Mouse (Mus musculus): ENCODE results near the gene Abcf2.
"Not testable (repeated sequence)": the region's sequence is repeated elsewhere in the genome, so short reads cannot be mapped to it uniquely, and the experiment has no call there.

The Abcf2 gene

DNA sequence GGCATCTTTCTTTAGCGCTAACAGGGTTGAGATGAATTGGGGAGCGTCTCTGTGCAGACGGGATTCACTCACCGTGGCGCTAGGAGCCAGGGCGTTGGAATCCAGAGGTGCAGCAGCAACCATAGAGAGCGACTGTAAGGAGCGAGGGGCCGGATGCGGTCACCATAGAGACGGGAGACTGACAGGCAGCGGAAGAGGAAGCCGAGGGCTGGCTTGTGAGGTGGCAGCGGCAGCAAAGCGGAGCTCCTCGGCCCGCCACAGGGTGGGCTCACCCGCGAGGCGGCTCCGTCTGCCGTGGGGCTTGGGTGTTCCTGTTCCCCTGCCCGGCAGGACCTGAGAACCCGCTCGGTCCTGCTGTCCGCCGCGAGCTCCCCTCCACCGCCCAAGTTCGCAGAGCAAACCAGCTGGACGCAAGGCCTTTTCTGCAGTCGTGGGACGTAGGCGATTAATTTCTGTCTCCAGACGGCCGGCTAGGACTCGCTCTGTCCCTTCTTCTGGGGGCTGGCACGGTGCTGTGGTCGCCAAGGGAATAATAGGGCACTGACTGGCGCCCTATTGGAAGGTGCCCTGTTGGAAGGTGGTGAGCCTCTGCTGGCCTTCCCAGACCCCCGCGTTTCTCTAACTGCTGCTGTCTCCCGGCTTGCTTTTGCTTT is 9.4 kb upstream of the Abcf2 start, which contains the start of gene Chpf2:
Gene Chpf2, plus strand, starts transcription at position 195 of the 653 bp plus-strand sequence.
- peak in 1 of 2 experiments; percentile 72 for DNase-seq (ENCODE audit: low spot score in 2 of 2)

GRCm38 (mm10) chr5:24586106-24586505 is 8.8 kb upstream of the Abcf2 start:
- DNase-seq (ENCODE audit: low spot score in 2 of 2) = no peak

DNA sequence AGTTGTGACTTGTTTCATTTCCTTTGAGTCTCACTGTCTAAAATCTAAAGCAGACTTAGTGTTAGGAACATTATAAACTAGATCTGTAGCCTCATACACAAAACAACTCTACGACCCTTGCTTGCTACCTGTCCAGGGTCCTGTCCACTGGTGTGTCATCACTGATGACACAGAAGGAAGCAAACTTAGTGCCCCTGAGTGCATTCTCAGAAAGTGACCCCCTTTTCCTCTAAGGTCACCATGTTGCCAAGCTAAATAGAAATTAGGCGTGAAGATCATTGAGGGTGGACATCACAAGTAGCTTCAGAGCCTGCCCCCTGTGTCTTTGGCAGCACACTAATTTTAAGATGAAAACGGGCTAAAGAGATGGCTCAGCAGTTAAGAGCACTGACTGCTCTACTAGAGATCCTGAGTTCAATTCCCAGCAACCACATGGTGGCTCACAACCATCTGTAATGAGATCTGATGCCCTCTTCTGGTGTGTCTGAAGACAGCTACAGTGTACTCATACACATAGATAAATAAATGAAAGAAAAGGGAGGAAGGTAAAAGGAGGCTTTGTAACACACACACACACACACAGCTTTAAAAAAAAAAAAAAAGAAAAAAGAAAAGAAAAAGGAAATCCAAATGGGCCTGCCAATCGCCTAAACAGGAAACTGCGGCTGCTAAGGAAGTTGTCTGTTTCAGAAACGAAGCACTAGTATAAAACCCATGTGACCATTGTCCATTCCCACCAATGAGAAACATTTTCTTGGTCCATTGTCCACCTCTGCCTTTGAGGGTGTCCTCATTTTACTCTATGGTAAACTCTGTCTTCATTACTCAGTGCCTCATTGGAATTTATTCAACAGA is 1.1 kb upstream of the Abcf2 start:
- DNase-seq (ENCODE audit: low spot score in 2 of 2) = no peak

- DNase-seq (ENCODE audit: low spot score in 2 of 2) = no peak
These were observed 475 bp downstream of the Abcf2 start for GRCm38 (mm10) chr5:24576801-24577182.

- DNase-seq (ENCODE audit: low spot score in 2 of 2) = no peak
These were observed 1.3 kb downstream of the Abcf2 start for GRCm38 (mm10) chr5:24575948-24576347.

DNA sequence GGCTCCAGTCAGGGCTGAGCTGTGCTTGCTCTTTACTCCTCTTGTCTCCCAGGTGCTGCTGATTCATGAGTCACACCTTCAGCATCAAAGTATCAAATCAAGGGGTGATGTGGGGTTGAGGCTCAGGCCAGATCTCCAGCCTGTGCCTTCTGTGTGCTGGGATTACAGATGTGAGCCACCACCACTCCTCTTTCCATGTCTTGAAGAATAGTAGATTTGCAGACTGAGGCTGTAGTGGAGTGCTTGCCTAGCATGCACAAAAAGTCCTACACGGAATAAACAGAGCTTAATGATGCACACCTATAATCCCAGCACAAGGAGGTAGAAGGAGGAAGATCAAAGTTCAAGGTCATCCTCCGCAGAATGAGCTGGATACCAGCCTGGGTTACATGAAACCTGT is 20.6 kb downstream of the Abcf2 start, which contains the start of gene 4931409K22Rik:
Gene 4931409K22Rik, minus strand, starts transcription at position 101 of the 400 bp plus-strand sequence.
- DNase-seq (ENCODE audit: low spot score in 2 of 2) = no peak

- DNase-seq (ENCODE audit: low spot score in 2 of 2) = not testable (repeated sequence)
These were observed 21.9 kb downstream of the Abcf2 start for GRCm38 (mm10) chr5:24555335-24555734.

DNA sequence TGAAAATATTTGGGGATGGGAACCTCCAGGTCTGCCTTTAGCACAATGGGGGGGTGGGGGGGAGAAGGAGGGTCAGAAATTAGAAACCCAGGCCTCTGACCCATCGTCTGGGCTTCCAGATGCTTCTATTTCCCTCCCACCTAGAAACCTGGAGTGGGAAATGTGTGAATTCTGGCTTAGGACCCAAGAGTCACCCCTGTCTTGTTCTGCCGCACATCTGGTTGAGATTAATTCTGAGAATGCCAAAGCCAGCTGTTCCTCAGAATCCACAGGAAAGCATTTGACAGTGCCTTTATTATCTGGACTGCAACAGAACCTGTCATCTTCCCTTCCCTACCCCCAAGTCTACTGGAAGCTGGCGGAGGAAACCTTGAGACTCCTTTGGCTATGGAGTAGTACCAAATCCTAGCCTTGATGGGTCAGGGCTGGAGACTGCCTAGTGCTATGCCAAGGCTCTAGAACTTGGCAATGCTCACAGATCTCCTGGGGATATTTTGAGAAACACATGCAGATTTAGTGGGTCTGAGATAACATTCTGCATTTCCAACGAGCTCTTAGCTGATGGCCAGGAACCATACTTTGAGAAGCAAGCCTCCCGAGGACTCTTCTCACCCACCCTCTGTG is 23.5 kb downstream of the Abcf2 start:
- DNase-seq (ENCODE audit: low spot score in 2 of 2) = no peak

DNA sequence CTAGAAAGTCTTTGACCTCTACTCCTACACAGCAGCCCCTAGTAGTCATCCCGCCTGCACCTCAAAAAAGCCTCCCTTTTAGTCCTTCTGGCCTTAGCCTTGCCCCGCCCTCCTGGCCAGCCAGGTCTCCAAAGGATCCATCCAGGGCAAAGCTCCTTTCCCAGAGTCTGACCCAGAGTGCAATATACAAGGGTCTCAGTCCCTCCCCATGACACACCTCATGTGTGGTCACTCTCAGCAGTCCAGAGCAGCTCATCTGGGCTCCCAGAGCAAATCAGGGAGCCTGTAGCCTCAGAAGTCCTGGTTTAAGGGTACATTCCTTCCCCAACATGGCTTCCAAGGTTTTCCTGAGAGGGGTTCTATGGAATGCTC is 26.0 kb downstream of the Abcf2 start:
- DNase-seq (ENCODE audit: low spot score in 2 of 2) = no peak

DNA sequence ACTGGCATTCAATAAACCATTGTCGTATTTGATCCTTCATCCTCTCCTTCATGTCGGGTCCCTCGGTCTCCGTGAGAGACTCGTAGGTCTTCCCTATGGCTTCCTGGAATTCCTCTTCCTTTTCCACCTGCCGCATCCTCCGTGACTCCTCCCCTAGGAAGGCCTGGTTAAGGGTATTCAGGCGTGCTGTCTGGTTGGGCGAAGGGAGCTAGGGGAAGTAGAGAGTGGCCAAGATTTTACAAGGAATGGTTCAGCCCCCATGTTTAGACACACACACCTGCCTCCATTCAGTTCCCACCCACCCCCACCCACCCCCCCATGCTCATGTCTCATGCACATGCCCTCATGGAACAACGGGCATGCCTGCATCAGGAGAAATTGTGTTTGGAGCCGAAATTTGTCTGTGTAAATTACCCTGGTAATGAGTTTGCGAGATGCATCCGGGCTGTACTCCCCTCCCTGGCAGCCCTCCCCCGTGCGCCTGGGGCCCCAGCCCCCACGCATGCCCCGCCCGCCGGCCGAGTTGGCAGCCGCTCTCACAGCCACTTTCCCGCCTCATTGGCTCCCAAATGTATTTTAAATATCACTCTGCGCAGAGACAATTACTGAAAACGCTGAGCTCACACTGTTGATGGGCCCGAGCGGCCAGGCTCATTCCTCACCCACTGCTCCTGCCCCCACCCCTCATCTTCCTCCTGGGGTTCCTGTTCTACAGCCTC is 26.5 kb downstream of the Abcf2 start:
- DNase-seq (ENCODE audit: low spot score in 2 of 2) = peak; percentile 23

DNA sequence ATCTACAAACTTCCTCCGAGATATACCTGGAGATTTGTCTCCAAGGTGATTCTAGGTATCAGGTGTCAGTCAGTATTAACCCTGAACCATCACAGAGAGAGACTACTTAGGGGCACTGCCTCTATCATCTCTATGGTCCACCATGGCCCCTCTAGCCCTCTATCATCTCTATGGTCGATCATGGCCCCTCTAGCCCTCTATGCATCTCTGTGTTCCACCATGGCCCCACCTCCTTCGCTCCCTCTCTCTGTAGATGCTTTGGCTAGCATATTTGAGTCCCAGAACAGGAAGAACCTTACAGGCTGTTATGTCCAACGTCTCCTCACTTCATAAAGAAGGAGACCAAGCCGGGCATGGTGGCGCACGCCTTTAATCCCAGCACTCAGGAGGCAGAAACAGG is 34.6 kb downstream of the Abcf2 start:
- DNase-seq (ENCODE audit: low spot score in 2 of 2) = no peak

DNA sequence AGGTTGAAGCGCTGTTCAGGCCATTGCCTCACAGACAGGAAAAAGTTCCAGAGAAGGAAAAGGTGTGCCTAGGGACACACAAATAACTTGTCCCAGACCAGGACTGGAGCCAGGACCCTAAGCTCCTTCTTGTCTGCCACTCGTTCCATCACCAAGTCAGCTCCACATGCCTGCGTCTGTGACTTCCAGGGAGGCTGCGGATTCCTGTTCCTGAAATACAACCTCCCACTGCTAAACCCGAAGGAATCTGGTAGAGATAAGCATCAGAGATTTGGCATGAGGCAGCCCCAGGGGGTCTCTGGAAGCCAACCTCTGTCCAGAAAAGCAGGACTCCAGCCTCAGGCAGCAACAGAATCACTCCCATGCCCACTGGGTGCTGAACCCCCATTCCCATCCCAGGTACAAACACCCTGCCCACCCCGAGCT is 36.1 kb downstream of the Abcf2 start:
- DNase-seq (ENCODE audit: low spot score in 2 of 2) = no peak

GRCm38 (mm10) chr5:24540387-24541143 is 36.7 kb downstream of the Abcf2 start, which contains the start of gene Asb10:
Gene Asb10, minus strand, starts transcription at chr5:24540978.
- DNase-seq (ENCODE audit: low spot score in 2 of 2) = peak in 1 of 2 experiments; percentile 23

GRCm38 (mm10) chr5:24539571-24540296 is 37.5 kb downstream of the Abcf2 start:
- no peak for DNase-seq (ENCODE audit: low spot score in 2 of 2)

- no peak for DNase-seq (ENCODE audit: low spot score in 2 of 2)
These were observed 39.6 kb downstream of the Abcf2 start for GRCm38 (mm10) chr5:24537618-24538017.

GRCm38 (mm10) chr5:24536511-24536910 is 40.8 kb downstream of the Abcf2 start:
- no peak for DNase-seq (ENCODE audit: low spot score in 2 of 2)

- DNase-seq (ENCODE audit: low spot score in 2 of 2) = no peak
These were observed 41.5 kb downstream of the Abcf2 start for GRCm38 (mm10) chr5:24535731-24536130.

- DNase-seq (ENCODE audit: low spot score in 2 of 2) = no peak
These were observed 43.0 kb downstream of the Abcf2 start for GRCm38 (mm10) chr5:24534292-24534691.

DNA sequence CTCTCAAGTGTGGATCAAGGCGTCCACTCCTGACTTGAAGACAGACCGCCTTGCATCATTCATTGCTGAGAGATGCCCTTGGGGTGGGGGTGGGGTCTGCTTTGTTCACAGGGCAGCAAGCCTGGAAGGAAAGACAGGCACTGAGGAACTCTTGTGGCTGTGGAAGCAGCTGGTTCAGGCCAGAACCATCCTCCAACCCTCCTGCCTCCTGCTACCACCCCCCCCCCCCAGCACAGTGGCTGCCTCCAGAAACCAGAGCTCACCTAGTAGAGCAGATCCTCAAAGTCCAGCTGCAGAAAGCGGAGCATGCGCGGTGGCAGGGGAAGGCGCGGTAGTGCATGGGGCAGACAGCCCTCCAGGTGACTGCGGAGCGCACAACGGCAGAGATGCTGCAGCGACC is 43.9 kb downstream of the Abcf2 start:
- no peak for DNase-seq (ENCODE audit: low spot score in 2 of 2)

DNA sequence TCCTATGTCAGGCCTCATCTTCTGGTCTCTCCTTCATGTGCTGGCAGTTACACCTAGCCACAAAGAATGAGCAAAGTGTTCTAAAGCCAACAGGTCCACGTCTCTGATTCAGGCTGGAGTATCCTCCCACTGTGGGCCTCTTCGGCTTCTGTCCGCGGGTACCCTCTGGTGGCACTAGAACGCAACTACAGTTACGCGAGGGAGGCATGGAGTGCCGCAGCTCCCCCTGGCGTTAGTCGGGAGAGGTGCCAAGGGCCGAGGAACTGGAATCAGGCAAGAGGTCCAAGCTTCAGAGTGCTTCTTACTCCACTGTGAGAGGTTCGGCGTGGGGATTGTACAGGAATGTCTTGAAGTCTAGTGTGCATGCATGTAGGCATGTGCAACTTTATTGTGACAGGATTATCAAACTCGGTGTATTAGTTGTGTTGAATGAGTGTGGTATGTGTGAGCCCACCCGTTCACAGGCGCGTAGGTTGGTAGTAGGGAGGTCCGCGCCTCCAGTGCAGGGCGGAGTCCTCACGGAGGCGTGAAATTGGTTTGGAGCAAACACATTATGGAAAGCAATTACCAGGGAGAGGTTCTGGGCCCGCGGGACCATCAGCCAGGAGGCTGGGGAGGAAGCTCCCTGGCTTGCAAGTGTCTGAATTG is 47.1 kb downstream of the Abcf2 start:
- DNase-seq (ENCODE audit: low spot score in 2 of 2) = peak; percentile 92 to 94
